Mouse (Mus musculus) kidney, postnatal 14 days (tissue): ENCODE data around the gene Urb2.

Experiments
- DNase-seq: peaks from one replicate; pipeline ENCODE4 v3.0.0; 2022; ENCODE audit warnings: mixed read lengths

Gene Urb2

DNA sequence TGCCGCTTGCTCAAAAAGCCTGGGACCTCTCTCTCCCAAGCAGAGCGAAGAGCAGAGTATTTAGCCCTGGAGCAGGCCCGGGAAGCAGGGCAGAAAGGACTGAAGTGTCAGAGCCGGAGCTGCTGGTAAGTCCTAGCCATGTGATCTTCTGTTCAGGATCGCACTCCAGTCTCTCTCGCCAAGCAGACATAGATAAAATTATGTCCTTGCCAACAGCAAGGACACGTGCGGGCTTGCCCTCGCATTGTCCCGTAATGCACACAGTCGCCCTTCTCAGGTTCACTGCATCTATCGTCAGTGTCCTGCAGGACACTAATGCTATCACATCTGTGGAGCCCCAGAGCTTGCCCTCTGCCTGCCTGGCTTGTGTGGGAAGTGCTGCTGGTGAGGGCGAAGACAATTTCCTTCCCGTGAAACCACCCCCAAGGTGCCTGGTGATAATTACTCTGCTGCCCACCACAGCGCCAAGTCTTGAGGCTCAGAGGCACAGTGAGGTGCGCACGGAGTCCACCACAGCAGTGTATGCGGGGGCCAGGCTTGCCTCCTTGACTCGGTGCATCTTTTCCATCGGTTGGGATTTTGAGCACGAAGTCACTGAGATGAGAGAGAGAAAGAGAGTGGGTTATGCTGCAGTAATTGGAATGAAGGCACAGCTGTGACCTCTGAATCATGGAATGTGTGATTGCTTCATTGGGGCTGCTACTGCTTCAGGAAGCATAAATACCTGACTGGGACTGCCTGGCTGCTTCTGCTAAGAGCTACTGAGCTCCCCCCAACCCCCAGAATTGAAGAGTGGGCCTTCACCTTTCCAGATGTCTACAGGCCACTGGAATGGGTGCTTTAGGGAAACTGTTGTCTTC is 59.4 kb downstream of the Urb2 start:
- DNase-seq, result no peak

DNA sequence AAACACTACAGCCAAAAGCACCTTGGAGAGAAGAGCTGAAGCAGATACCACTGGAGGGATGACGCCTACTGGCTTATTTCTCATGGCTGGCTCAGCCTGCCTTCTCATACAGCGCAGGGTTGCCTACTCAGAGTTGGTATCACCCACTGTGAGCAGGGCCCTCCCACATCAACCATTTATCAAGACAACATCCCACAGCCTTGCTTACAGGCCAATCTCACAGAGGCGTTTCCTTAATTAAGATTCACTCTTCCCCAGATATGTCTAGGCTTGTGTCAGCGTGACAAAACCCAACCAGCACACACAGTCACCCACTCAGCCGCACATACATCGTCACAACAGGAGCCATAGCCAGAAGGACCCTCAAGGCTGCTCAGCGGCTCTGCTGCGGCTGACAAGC is 61.3 kb downstream of the Urb2 start:
- no peak for DNase-seq

- DNase-seq, result no peak
These were observed 62.3 kb downstream of the Urb2 start for GRCm38 (mm10) chr8:124083611-124084010.

DNA sequence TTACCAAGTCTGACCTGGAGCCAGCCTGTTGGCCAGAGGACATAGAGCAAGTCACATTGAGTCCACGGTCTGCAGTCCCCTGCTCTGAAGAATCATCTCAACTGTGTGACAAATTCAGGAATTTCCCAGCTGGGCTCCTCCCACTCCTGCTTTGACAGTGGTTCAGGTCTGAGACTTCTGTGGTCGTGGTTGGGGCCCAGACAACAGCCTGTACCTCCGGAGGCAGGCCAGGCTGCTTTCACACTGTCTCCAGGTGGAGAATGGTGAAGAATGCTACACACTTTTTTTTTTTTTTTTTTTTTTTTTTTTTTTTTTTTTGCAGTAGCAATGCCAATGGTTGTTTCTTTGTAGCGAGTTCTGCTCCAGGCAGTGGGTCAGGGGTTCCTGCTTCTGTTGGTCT is 64.4 kb downstream of the Urb2 start:
- no peak for DNase-seq

GRCm38 (mm10) chr8:124088092-124088613 is 66.8 kb downstream of the Urb2 start:
- DNase-seq, result no peak

DNA sequence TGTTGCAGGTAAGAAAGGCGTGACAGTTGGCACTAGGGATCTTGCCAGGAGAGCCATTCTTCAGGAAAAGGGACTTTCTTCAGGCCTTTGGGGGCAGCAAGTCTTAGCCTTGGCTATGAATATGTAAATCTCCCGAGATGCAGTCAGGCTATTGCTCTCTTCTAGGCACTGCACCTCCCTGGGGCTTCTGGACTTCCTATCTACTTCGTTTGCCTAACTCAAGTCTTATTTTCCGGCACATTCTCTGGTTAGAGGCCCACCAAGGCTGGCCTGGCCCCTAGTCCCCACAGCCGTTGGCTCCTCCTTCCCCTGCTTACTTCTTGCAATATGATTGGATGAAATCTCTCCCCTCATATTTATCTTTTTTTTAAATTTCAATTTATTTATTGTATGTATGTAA is 67.7 kb downstream of the Urb2 start:
- DNase-seq, result no peak

DNA sequence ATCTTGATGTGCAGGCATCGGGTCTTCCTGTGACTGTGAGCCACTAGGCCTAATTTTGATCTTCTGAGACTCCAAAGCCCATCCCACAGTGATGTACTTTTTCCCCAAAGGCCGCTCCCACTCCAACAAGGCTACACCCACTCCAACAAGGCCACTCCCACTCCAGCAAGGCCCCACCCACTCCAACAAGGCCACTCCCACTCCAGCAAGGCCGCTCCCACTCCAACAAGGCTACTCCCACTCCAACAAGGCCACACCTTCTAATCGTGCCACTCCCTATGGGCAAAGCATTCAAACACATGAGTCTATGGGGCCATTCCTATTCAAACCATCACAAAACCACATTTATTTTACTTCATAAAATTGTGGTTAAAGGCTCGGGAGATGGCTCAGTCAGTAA is 69.2 kb downstream of the Urb2 start:
- no peak for DNase-seq
